Mouse (Mus musculus) gastrocnemius, adult 18-20 months (tissue): Measurements from ENCODE around the gene Ndufb10. TPM values are rescaled to one million over a fixed set of nuclear protein-coding genes. Genes with fewer than 3 reads are reported as not detected.

ENCODE experiments used
- total RNA-seq, 2 experiments: library from RNA; stranded (reverse); gene quantifications; 2 replicates each; pipeline ENCODE4 v1.2.3; 2021

Gene Ndufb10
- total RNA-seq, 2 experiments from 2014 or later = 428 to 481 TPM

Other genes with a start within 250 kb of the Ndufb10 start
- gene Mlst8, start 245.4 kb downstream of the Ndufb10 start, total RNA-seq = 10 to 100 TPM in 1 of 2 experiments, 1 to 10 TPM in 1; 9.9 to 11.1 TPM
- gene Caskin1, start 235.9 kb downstream of the Ndufb10 start, total RNA-seq = under 1 TPM; 0.09 to 0.17 TPM
- gene Traf7, start 196.5 kb downstream of the Ndufb10 start, total RNA-seq = 10 to 100 TPM; 25.7 to 29.7 TPM
- not detected for gene Rab26, start 190.3 kb downstream of the Ndufb10 start, total RNA-seq
- gene Pkd1, start 174.6 kb downstream of the Ndufb10 start, total RNA-seq = 10 to 100 TPM; 12.8 to 21.4 TPM
- 100 to 1,000 TPM in 1 of 2 experiments, 10 to 100 TPM in 1; 83.2 to 105 TPM for gene Tsc2, start 91.8 kb downstream of the Ndufb10 start, total RNA-seq
- 1 to 10 TPM; 2.5 to 3.5 TPM for gene Nthl1, start 91.8 kb downstream of the Ndufb10 start, total RNA-seq
- gene Slc9a3r2, start 74.2 kb downstream of the Ndufb10 start, total RNA-seq = 10 to 100 TPM; 31.8 to 55.0 TPM
- not detected for gene Npw, start 66.0 kb downstream of the Ndufb10 start, total RNA-seq
- 10 to 100 TPM; 23.1 to 25.4 TPM for gene Zfp598, start 54.8 kb downstream of the Ndufb10 start, total RNA-seq
- under 1 TPM in 1 of 2 experiments, not detected in 1; 0.14 TPM for gene Syngr3, start 34.5 kb downstream of the Ndufb10 start, total RNA-seq
- gene Gfer, start 28.3 kb downstream of the Ndufb10 start, total RNA-seq = 10 to 100 TPM; 41.1 to 48.3 TPM
- under 1 TPM; 0.32 to 0.95 TPM for gene Noxo1, start 28.2 kb downstream of the Ndufb10 start, total RNA-seq
- 10 to 100 TPM; 15.4 to 16.0 TPM for gene Tbl3, start 16.8 kb downstream of the Ndufb10 start, total RNA-seq
- not detected for gene Rnf151, start 6.4 kb downstream of the Ndufb10 start, total RNA-seq
- 100 to 1,000 TPM; 548 to 574 TPM for gene Rps2, start 6.4 kb downstream of the Ndufb10 start, total RNA-seq
- 100 to 1,000 TPM; 764 to 767 TPM for gene Rpl3l, start 3.3 kb upstream of the Ndufb10 start, total RNA-seq
- 100 to 1,000 TPM; 139 to 179 TPM for gene Msrb1, start 12.2 kb upstream of the Ndufb10 start, total RNA-seq
- gene Hs3st6, start 28.5 kb upstream of the Ndufb10 start, total RNA-seq = not detected
- not detected for gene Meiob, start 79.8 kb upstream of the Ndufb10 start, total RNA-seq
- gene Hagh, start 115.7 kb upstream of the Ndufb10 start, total RNA-seq = 10 to 100 TPM; 67.9 to 72.7 TPM
- gene Fahd1, start 125.9 kb upstream of the Ndufb10 start, total RNA-seq = 10 to 100 TPM; 45.2 to 48.3 TPM
- gene Igfals, start 141.5 kb upstream of the Ndufb10 start, total RNA-seq = 1 to 10 TPM; 2.2 to 2.6 TPM
- gene Nubp2, start 161.9 kb upstream of the Ndufb10 start, total RNA-seq = 10 to 100 TPM; 11.0 to 11.1 TPM
- gene Spsb3, start 162.2 kb upstream of the Ndufb10 start, total RNA-seq = 10 to 100 TPM; 29.7 to 37.9 TPM
- 1 to 10 TPM; 6.5 to 8.4 TPM for gene Eme2, start 170.6 kb upstream of the Ndufb10 start, total RNA-seq
- 10 to 100 TPM; 79.4 to 86.3 TPM for gene Mrps34, start 170.6 kb upstream of the Ndufb10 start, total RNA-seq
- gene Nme3, start 172.0 kb upstream of the Ndufb10 start, total RNA-seq = 10 to 100 TPM; 11.8 to 12.3 TPM
- gene Mapk8ip3, start 212.5 kb upstream of the Ndufb10 start, total RNA-seq = 10 to 100 TPM; 13.2 to 14.5 TPM
- 1 to 10 TPM; 3.9 to 5.9 TPM for gene Jpt2, start 236.2 kb upstream of the Ndufb10 start, total RNA-seq